Mouse (Mus musculus) heart, postnatal 0 days (tissue): Measurements from ENCODE around the gene Hist4h4.

ENCODE experiments used
- CTCF ChIP-seq: IDR thresholded peaks from 2 replicates; pipeline ENCODE4 v1.5.1; 2016; ENCODE audit warnings: antibody characterized with exemption, control low read depth, low read depth
- EP300 ChIP-seq: IDR thresholded peaks from 2 replicates; pipeline ENCODE4 v1.6.1; 2016; ENCODE audit warnings: antibody characterized with exemption, low read depth

GRCm38 (mm10) chr6:136844903-136845302, 40.7 kb upstream of the Hist4h4 start:
- no peak for TF ChIP-seq CTCF
- no peak for TF ChIP-seq EP300
